Comparison of ENCODE assay signal across 10 mouse cellular contexts in genomic region chr1:134560396-134560795, GRCm38 (mm10). TPM values are rescaled to one million over a fixed set of nuclear protein-coding genes. Genes with fewer than 3 reads are reported as not detected.
DNase-seq lines count a peak whose midpoint lies in the region; ATAC-seq and TF ChIP-seq lines count a peak whose summit lies in the region.
"Had no signal": no experiment of that assay in that cellular context is flagged by ENCODE, and none has a peak within 500 bp of the region (broad histone marks: within the 10 kb centered on the region; RNA-seq: fewer than 3 reads in every experiment).

No protein-coding gene starts in this region.

- WGBS in forebrain, embryonic 15.5 days = under 1% methylated on average over 47 of the region's 50 CpGs
- WGBS in kidney, embryonic 16.5 days = 0% methylated on average over 33 of the region's 50 CpGs
- under 1% methylated on average over 29 of the region's 50 CpGs for WGBS in lung, embryonic 16.5 days
- 1% methylated on average over 40 of the region's 50 CpGs for WGBS in small intestine, adult 2 months

- no peaks in the 10 kb centered on the region for H3K36me3 ChIP-seq in forebrain, embryonic 15.5 days
- H3K36me3 ChIP-seq in kidney, embryonic 16.5 days (ENCODE audit: insufficient read depth, low read length) = no peaks in the 10 kb centered on the region
- H3K36me3 ChIP-seq in lung, embryonic 16.5 days (ENCODE audit: control insufficient read depth, insufficient read depth, low read length) = no peaks in the 10 kb centered on the region
- no peaks in the 10 kb centered on the region for H3K36me3 ChIP-seq in small intestine, adult 2 months (ENCODE audit: control insufficient read depth, insufficient read depth, low read length)

- TF ChIP-seq POLR2A in small intestine, adult 2 months (IDR thresholded peaks at IDR 0.05; ENCODE audit: low read depth, low read length) = no peak

- peak; percentile 28 for DNase-seq in layer of hippocampus, adult 11-12 months (ENCODE audit: low spot score)
- DNase-seq in layer of hippocampus, postnatal 14 days (ENCODE audit: low spot score in 2 of 2) = no peak
- peak; percentile 33 for DNase-seq in adipocyte (ENCODE audit: low spot score)

- peaks cover 45% of the 10 kb centered on the region for H3K4me1 ChIP-seq in forebrain, embryonic 15.5 days
- H3K4me1 ChIP-seq in kidney, embryonic 16.5 days (ENCODE audit: insufficient read depth, low read length) = peaks cover 34% of the 10 kb centered on the region
- H3K4me1 ChIP-seq in lung, embryonic 16.5 days (replicated peaks; ENCODE audit: control insufficient read depth, insufficient read depth, low read length) = peaks cover 23% of the 10 kb centered on the region
- peaks cover 11% of the 10 kb centered on the region for H3K4me1 ChIP-seq in small intestine, adult 2 months (ENCODE audit: control insufficient read depth, insufficient read depth, insufficient read length, low read length)

- no peaks in the 10 kb centered on the region for H3K9me3 ChIP-seq in forebrain, embryonic 15.5 days
- H3K9me3 ChIP-seq in kidney, embryonic 16.5 days (ENCODE audit: low read length) = no peaks in the 10 kb centered on the region
- no peaks in the 10 kb centered on the region for H3K9me3 ChIP-seq in lung, embryonic 16.5 days (ENCODE audit: control insufficient read depth, low read length)

- H3K9ac ChIP-seq in forebrain, embryonic 15.5 days (replicated peaks) = peak overlapping the region; percentile 95
- H3K9ac ChIP-seq in kidney, embryonic 16.5 days (replicated peaks; ENCODE audit: low read length) = peak overlapping the region; percentile 99
- H3K9ac ChIP-seq in lung, embryonic 16.5 days (ENCODE audit: low read length) = peak overlapping the region; percentile 98

- peak overlapping the region; percentile 95 for H3K27ac ChIP-seq in forebrain, embryonic 15.5 days (replicated peaks)
- H3K27ac ChIP-seq in kidney, embryonic 16.5 days (ENCODE audit: low read length) = peak overlapping the region; percentile 89
- peak overlapping the region; percentile 95 for H3K27ac ChIP-seq in lung, embryonic 16.5 days (ENCODE audit: low read length)
- peak overlapping the region; percentile 88 for H3K27ac ChIP-seq in small intestine, adult 2 months (ENCODE audit: insufficient read depth, low read depth, low read length)

- no peak for TF ChIP-seq CTCF in small intestine, adult 2 months (IDR thresholded peaks at IDR 0.05; ENCODE audit: extremely low read depth, insufficient read length, insufficient replicate concordance, low read depth, low read length)

- peak; percentile 11 for ATAC-seq in forebrain, embryonic 15.5 days (replicated peaks)
- ATAC-seq in kidney, embryonic 16.5 days (ENCODE audit: low FRiP score, low TSS enrichment) = 0 out of 2 replicates have a peak, but pooled peaks have one; percentile 8
- peak; percentile 1 for ATAC-seq in lung, embryonic 16.5 days (ENCODE audit: low read depth)
- no peak for ATAC-seq in megakaryocyte progenitor cell, adult 5-6 weeks (replicated peaks; ENCODE audit: poor library complexity)

- H3K4me3 ChIP-seq in forebrain, embryonic 15.5 days = peak overlapping the region; percentile 90
- peak overlapping the region; percentile 100 for H3K4me3 ChIP-seq in kidney, embryonic 16.5 days (ENCODE audit: low read length)
- H3K4me3 ChIP-seq in lung, embryonic 16.5 days (ENCODE audit: low read length) = peak overlapping the region; percentile 100
- peak overlapping the region; percentile 96 for H3K4me3 ChIP-seq in small intestine, adult 2 months (ENCODE audit: low read depth, low read length)

- H3K4me2 ChIP-seq in forebrain, embryonic 15.5 days (replicated peaks) = peak overlapping the region; percentile 52
- H3K4me2 ChIP-seq in kidney, embryonic 16.5 days (replicated peaks; ENCODE audit: low read depth, low read length) = peak overlapping the region; percentile 76
- H3K4me2 ChIP-seq in lung, embryonic 16.5 days (ENCODE audit: low read depth, low read length) = peak overlapping the region; percentile 87

- H3K27me3 ChIP-seq in forebrain, embryonic 15.5 days = no peaks in the 10 kb centered on the region
- no peaks in the 10 kb centered on the region for H3K27me3 ChIP-seq in kidney, embryonic 16.5 days (ENCODE audit: insufficient read depth, low read length)
- H3K27me3 ChIP-seq in lung, embryonic 16.5 days (ENCODE audit: control insufficient read depth, insufficient read depth, low read depth, low read length) = no peaks in the 10 kb centered on the region
- H3K27me3 ChIP-seq in small intestine, adult 2 months (ENCODE audit: control insufficient read depth, insufficient read depth, low read length) = no peaks in the 10 kb centered on the region

RNA-seq across cellular contexts. Expression of gene Kdm5b, which starts 0.4 kb away (rescaled TPM):
- 10 to 100 TPM; 69.7 to 74.6 TPM for total RNA-seq in layer of hippocampus, postnatal 14 days (2021)
- 104 and 107 TPM in 2 replicates for polyA plus RNA-seq in forebrain, embryonic 15.5 days (2015; fragmentation: Nextera tagmentation; extraction: Ambion mirVana)
- polyA plus RNA-seq in kidney, embryonic 16.5 days (2015; fragmentation: Nextera tagmentation; extraction: Ambion mirVana) = 47.4 and 55.4 TPM in 2 replicates
- polyA plus RNA-seq in lung, embryonic 16.5 days (2015; fragmentation: Nextera tagmentation; extraction: Ambion mirVana) = 43.4 and 46.4 TPM in 2 replicates
- polyA plus RNA-seq in small intestine, adult 2 months (2012; rRNA removed) = 3.8 and 10.8 TPM in 2 replicates
- total RNA-seq in megakaryocyte progenitor cell, adult 5-6 weeks (2015) = 16.3 and 24.2 TPM in 2 replicates
- 18.0 and 20.6 TPM in 2 replicates for total RNA-seq in megakaryocyte progenitor cell, adult 5-6 weeks (2017)

RNA-seq across cellular contexts. Expression of gene Mgat4e, which starts 10.9 kb away (rescaled TPM):
- under 1 TPM in 1 of 2 experiments, not detected in 1; 0.38 TPM for total RNA-seq in layer of hippocampus, postnatal 14 days (2021)
- polyA plus RNA-seq in forebrain, embryonic 15.5 days (2015; fragmentation: Nextera tagmentation; extraction: Ambion mirVana) = not detected in 2 replicates
- not detected in 2 replicates for polyA plus RNA-seq in kidney, embryonic 16.5 days (2015; fragmentation: Nextera tagmentation; extraction: Ambion mirVana)
- not detected in 2 replicates for polyA plus RNA-seq in lung, embryonic 16.5 days (2015; fragmentation: Nextera tagmentation; extraction: Ambion mirVana)
- not detected in 2 replicates for polyA plus RNA-seq in small intestine, adult 2 months (2012; rRNA removed)
- total RNA-seq in megakaryocyte progenitor cell, adult 5-6 weeks (2015) = 0.10 TPM in 1 of 2 replicates, not detected in the other
- total RNA-seq in megakaryocyte progenitor cell, adult 5-6 weeks (2017) = not detected in 2 replicates
- total RNA-seq: adrenal gland, postnatal 4 days had no signal
- polyA plus RNA-seq: large intestine, adult 2 months had no signal

Comparison
In these comparisons a context has a peak if more than half of its experiments do, and no peak if none do; other contexts are left out.
1. DNase-seq: peak in layer of hippocampus, adult 11-12 months (single experiment) and adipocyte (single experiment); none in layer of hippocampus, postnatal 14 days (0 of 2).
2. Peak in every context shown above with its lines, with median percentiles within 50 percentile points of each other: H3K27ac ChIP-seq, H3K4me2 ChIP-seq, H3K4me3 ChIP-seq and H3K9ac ChIP-seq.